Mouse (Mus musculus): ENCODE measurements at regions not wholly inside any gene's neighbourhood (a gene's known extent, or its start where the extent isn't known, plus 50 kb on each side); places are given as distances from the start of the nearest gene placed in this dataset.

DNA sequence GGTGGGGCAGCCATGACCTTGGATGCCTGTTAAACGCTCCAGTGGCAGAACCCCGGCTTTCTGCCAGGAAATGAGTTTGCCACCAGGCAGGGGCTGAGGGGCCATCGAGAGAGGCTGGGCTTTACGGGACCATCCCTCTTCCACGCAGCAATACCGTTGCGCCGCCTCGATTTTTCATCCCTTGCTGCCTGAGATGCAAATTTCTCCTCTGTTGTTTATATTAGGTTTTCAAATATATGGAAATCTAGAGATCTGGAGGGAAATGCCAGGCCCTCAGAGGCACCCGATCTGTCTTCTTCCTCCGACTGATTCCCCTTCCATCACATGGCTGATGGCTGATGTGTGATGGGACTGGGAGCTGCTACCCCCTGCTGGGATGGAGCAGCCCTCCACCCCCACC, 234.4 kb downstream of the Gm26897 start:
- TF ChIP-seq EP300 (optimal IDR thresholded peaks at IDR 0.05) (no peak), CTCF (IDR thresholded peaks at IDR 0.05; ENCODE audit: low read depth) (no peak)
- no peak overlapping the region for H3K9ac ChIP-seq (ENCODE audit: low read length)
- no peaks in the 10 kb centered on the region for H3K27me3 ChIP-seq (ENCODE audit: control insufficient read depth, insufficient read depth, low read length)
- H3K4me3 ChIP-seq (ENCODE audit: low read depth, low read length) = no peak overlapping the region
- 64% methylated on average over 11 of the region's 11 CpGs for WGBS
- no peak overlapping the region for H3K4me2 ChIP-seq (replicated peaks; ENCODE audit: low read depth)
- DNase-seq (ENCODE audit: low spot score) (no peak), ATAC-seq (ENCODE audit: low FRiP score, low TSS enrichment) (no peak)
- H3K36me3 ChIP-seq (ENCODE audit: control insufficient read depth, insufficient read depth, low read length) = no peaks in the 10 kb centered on the region
- H3K9me3 ChIP-seq (ENCODE audit: control insufficient read depth, low read length) = no peaks in the 10 kb centered on the region
- H3K27ac ChIP-seq (replicated peaks) = no peak overlapping the region
- no peaks in the 10 kb centered on the region for H3K4me1 ChIP-seq (replicated peaks; ENCODE audit: control insufficient read depth, insufficient read depth)

DNA sequence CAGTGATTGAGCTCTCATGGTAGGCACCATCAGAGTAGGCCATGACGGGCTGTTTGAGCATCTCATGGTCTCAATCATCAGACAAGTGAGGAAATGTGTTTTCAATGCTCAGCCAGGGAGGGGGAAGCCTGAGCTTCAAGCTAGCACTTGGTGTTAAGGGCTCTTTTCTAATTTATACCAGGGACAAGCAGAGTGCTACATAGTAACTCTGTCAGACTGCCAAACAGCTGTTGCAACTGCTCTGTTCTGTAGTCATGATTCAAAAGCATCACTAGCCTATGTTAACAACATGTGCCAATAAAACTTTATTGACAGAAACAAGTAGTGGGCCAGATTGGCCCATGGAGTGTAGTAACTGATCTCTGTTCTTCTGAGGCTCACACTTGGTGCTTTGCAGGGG, 235.0 kb downstream of the Gm26897 start:
- DNase-seq (ENCODE audit: low spot score) (no peak), ATAC-seq (ENCODE audit: low FRiP score, low TSS enrichment) (no peak)
- no peaks in the 10 kb centered on the region for H3K4me1 ChIP-seq (replicated peaks; ENCODE audit: control insufficient read depth, insufficient read depth)
- no peak overlapping the region for H3K27ac ChIP-seq (replicated peaks)
- no peak overlapping the region for H3K9ac ChIP-seq (ENCODE audit: low read length)
- no peak overlapping the region for H3K4me2 ChIP-seq (replicated peaks; ENCODE audit: low read depth)
- 100% methylated on average over 1 of the region's 1 CpGs for WGBS
- no peaks in the 10 kb centered on the region for H3K9me3 ChIP-seq (ENCODE audit: control insufficient read depth, low read length)
- H3K4me3 ChIP-seq (ENCODE audit: low read depth, low read length) = no peak overlapping the region
- H3K27me3 ChIP-seq (ENCODE audit: control insufficient read depth, insufficient read depth, low read length) = no peaks in the 10 kb centered on the region
- TF ChIP-seq EP300 (optimal IDR thresholded peaks at IDR 0.05) (no peak), CTCF (IDR thresholded peaks at IDR 0.05; ENCODE audit: low read depth) (no peak)
- no peaks in the 10 kb centered on the region for H3K36me3 ChIP-seq (ENCODE audit: control insufficient read depth, insufficient read depth, low read length)

DNA sequence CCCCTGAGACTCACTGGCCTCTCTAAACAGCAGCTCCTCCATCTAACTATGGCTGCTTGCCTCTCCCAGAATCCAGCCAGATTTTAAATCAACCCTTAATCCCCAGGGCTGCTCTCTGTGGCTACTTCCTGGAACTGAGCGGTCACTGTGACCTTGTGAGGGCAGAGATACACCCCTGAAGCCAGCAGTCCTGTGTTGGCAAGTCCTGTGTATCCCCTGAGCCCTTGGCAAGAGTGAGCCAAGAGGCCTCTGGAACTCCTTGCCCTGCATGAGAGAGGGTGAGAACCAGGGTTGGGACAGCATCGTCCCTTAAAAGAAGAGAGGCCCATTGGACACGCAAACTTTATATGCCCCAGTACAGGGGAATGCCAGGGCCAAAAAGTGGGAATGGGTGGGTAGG, 237.5 kb downstream of the Gm26897 start:
- H3K4me2 ChIP-seq (replicated peaks; ENCODE audit: low read depth) = no peak overlapping the region
- TF ChIP-seq EP300 (optimal IDR thresholded peaks at IDR 0.05) = no peak
- no peak for TF ChIP-seq CTCF (IDR thresholded peaks at IDR 0.05; ENCODE audit: low read depth)
- 67% methylated on average over 3 of the region's 3 CpGs for WGBS
- no peaks in the 10 kb centered on the region for H3K36me3 ChIP-seq (ENCODE audit: control insufficient read depth, insufficient read depth, low read length)
- H3K27ac ChIP-seq (replicated peaks) = no peak overlapping the region
- ATAC-seq (ENCODE audit: low FRiP score, low TSS enrichment) (no peak), DNase-seq (ENCODE audit: low spot score) (no peak)
- H3K4me1 ChIP-seq (replicated peaks; ENCODE audit: control insufficient read depth, insufficient read depth) = no peaks in the 10 kb centered on the region
- no peaks in the 10 kb centered on the region for H3K9me3 ChIP-seq (ENCODE audit: control insufficient read depth, low read length)
- H3K9ac ChIP-seq (ENCODE audit: low read length) = no peak overlapping the region
- H3K27me3 ChIP-seq (ENCODE audit: control insufficient read depth, insufficient read depth, low read length) = no peaks in the 10 kb centered on the region
- H3K4me3 ChIP-seq (ENCODE audit: low read depth, low read length) = no peak overlapping the region

DNA sequence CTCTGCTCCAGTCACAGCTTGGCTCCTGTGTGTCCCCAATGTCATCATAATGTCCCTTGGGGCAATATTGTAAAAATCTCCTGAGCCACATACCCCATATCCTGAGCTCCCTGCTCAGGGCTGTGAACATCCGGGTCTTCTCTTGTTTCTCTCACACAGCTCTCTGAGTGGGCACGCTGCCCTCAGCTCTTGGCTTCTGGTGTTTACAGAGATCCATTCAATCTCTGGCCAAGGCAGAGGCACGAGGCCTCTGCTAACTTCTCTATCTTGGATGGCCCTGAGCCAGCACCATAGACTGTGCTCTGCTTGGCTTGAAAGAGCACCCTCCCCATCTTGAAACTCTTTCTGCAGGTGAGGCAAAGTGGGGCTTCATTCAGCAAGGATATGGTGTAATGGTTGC, 238.2 kb downstream of the Gm26897 start:
- H3K9me3 ChIP-seq (ENCODE audit: control insufficient read depth, low read length) = no peaks in the 10 kb centered on the region
- DNase-seq (ENCODE audit: low spot score) (no peak), ATAC-seq (ENCODE audit: low FRiP score, low TSS enrichment) (no peak)
- no peak overlapping the region for H3K27ac ChIP-seq (replicated peaks)
- no peak overlapping the region for H3K4me3 ChIP-seq (ENCODE audit: low read depth, low read length)
- H3K27me3 ChIP-seq (ENCODE audit: control insufficient read depth, insufficient read depth, low read length) = no peaks in the 10 kb centered on the region
- no peak overlapping the region for H3K4me2 ChIP-seq (replicated peaks; ENCODE audit: low read depth)
- no peaks in the 10 kb centered on the region for H3K4me1 ChIP-seq (replicated peaks; ENCODE audit: control insufficient read depth, insufficient read depth)
- H3K36me3 ChIP-seq (ENCODE audit: control insufficient read depth, insufficient read depth, low read length) = no peaks in the 10 kb centered on the region
- H3K9ac ChIP-seq (ENCODE audit: low read length) = no peak overlapping the region
- TF ChIP-seq CTCF (IDR thresholded peaks at IDR 0.05; ENCODE audit: low read depth) (no peak), EP300 (optimal IDR thresholded peaks at IDR 0.05) (no peak)
- WGBS = 42% methylated on average over 3 of the region's 3 CpGs

DNA sequence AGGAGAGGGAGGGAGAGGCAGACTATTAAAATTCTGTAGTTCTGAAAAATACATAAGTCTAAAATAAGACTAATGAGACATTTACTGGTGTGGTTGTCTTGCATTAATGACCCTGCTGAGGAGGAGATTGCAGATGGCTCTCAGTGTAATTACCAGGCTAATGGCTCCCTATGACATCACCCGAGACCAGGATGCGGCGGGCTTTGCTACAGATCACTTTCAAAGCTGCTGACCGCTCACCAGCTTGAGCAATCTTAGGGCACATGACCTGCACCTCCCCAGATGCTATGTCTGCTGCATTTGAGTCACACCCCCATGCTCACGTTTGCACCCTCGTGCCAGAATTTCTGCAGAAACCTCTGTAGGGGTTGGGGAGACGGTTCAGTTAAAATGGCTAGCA, 242.0 kb downstream of the Gm26897 start:
- no peaks in the 10 kb centered on the region for H3K27me3 ChIP-seq (ENCODE audit: control insufficient read depth, insufficient read depth, low read length)
- H3K27ac ChIP-seq (replicated peaks) = no peak overlapping the region
- H3K4me1 ChIP-seq (replicated peaks; ENCODE audit: control insufficient read depth, insufficient read depth) = no peaks in the 10 kb centered on the region
- H3K4me3 ChIP-seq (ENCODE audit: low read depth, low read length) = no peak overlapping the region
- no peak for DNase-seq (ENCODE audit: low spot score)
- H3K4me2 ChIP-seq (replicated peaks; ENCODE audit: low read depth) = no peak overlapping the region
- TF ChIP-seq EP300 (optimal IDR thresholded peaks at IDR 0.05) = no peak
- TF ChIP-seq CTCF (IDR thresholded peaks at IDR 0.05; ENCODE audit: low read depth) = no peak
- no peaks in the 10 kb centered on the region for H3K36me3 ChIP-seq (ENCODE audit: control insufficient read depth, insufficient read depth, low read length)
- WGBS = 46% methylated on average over 7 of the region's 7 CpGs
- H3K9me3 ChIP-seq (ENCODE audit: control insufficient read depth, low read length) = no peaks in the 10 kb centered on the region
- no peak overlapping the region for H3K9ac ChIP-seq (ENCODE audit: low read length)
- no peak for ATAC-seq (ENCODE audit: low FRiP score, low TSS enrichment)

DNA sequence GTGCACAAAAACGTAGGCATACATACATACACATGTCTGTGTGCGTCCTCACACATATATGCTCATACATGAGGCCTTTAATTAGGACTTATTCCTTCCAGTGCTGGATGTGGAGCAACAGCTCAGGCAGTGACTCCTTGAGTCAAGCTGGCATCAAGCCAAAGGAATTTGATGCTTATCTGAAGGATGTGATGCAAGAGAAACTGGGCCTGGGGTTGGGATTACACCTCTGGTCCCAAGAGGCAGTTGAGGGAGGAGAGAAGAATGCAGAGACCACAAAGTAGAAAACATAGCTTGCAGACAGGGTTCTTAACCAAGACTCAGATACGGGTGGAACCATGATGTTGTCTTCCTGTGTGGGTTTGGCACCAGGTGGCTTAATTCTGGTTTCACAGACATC, 245.9 kb downstream of the Gm26897 start:
- no peaks in the 10 kb centered on the region for H3K9me3 ChIP-seq (ENCODE audit: control insufficient read depth, low read length)
- TF ChIP-seq CTCF (IDR thresholded peaks at IDR 0.05; ENCODE audit: low read depth) (no peak), EP300 (optimal IDR thresholded peaks at IDR 0.05) (no peak)
- no peaks in the 10 kb centered on the region for H3K36me3 ChIP-seq (ENCODE audit: control insufficient read depth, insufficient read depth, low read length)
- H3K4me2 ChIP-seq (replicated peaks; ENCODE audit: low read depth) = no peak overlapping the region
- ATAC-seq (ENCODE audit: low FRiP score, low TSS enrichment) = no peak
- no peak overlapping the region for H3K9ac ChIP-seq (ENCODE audit: low read length)
- DNase-seq (ENCODE audit: low spot score) = no peak
- H3K27me3 ChIP-seq (ENCODE audit: control insufficient read depth, insufficient read depth, low read length) = no peaks in the 10 kb centered on the region
- whole genome bisulfite sequencing = 86% methylated on average over 3 of the region's 3 CpGs
- no peaks in the 10 kb centered on the region for H3K4me1 ChIP-seq (replicated peaks; ENCODE audit: control insufficient read depth, insufficient read depth)
- H3K27ac ChIP-seq (replicated peaks) = no peak overlapping the region
- no peak overlapping the region for H3K4me3 ChIP-seq (ENCODE audit: low read depth, low read length)

All from stomach, postnatal 0 days (tissue).